Mouse (Mus musculus): ENCODE results near the gene AA986860.

- TF ChIP-seq CTCF (IDR thresholded peaks at IDR 0.05; ENCODE audit: borderline replicate concordance, control insufficient read depth, extremely low read depth, insufficient read depth, low read length, poor library complexity) (no peak), POLR2A (IDR thresholded peaks at IDR 0.05; ENCODE audit: control insufficient read depth, extremely low read depth, insufficient read depth, low read length, poor library complexity) (no peak)
These were observed 3.7 kb upstream of the AA986860 start for GRCm38 (mm10) chr1:130728070-130728469.
